Mouse (Mus musculus): Measurements from ENCODE around the gene Ube2f. TPM values are rescaled to one million over a fixed set of nuclear protein-coding genes. Genes with fewer than 3 reads are reported as not detected.

The Ube2f gene
- polyA plus RNA-seq, 1 experiment from 2014 or later: 66.6 TPM

DNA sequence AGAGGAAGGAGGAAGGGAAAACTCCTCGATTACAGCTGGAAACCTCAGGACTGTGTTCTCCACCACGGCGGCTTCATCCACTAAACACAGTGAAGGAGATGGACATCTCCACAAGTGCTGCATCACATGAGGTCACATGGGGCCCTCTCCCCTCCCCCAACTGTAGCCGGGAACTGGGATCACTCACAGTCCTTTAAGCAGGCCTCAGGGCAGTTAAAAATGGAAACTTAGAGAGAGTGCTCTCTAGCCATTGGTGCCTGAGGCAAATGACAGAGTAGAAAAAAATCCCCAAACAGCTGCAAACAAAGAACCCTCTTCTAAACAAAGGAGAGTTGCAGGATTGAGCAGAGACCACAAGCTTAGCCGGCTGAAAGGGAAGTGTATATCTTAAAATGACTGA, 63.1 kb downstream of the Ube2f start:
- Histone ChIP-seq H3K4me2 (ENCODE audit: low read depth, low read length) (no peak overlapping the region), H3K36me3 (ENCODE audit: control insufficient read depth, insufficient read depth, low read length) (0 out of 2 replicates have a peak, but pooled peaks cover 8% of the 10 kb centered on the region), H3K27ac (ENCODE audit: low read length) (peak overlapping the region; percentile 68), H3K4me1 (ENCODE audit: control insufficient read depth, insufficient read depth, low read length) (peaks cover 8% of the 10 kb centered on the region; the same call in 1 of the 2 replicates), H3K9ac (ENCODE audit: low read length) (0 out of 2 replicates have a peak overlapping the region, but pooled peaks have one; percentile 13), H3K27me3 (ENCODE audit: control insufficient read depth, insufficient read depth, low read length) (no peaks in the 10 kb centered on the region), H3K4me3 (replicated peaks; ENCODE audit: low read length) (no peak overlapping the region), H3K9me3 (replicated peaks; ENCODE audit: control insufficient read depth, low read length) (no peaks in the 10 kb centered on the region)
- ATAC-seq (ENCODE audit: insufficient read depth, low FRiP score): peak; percentile 54; the same call in 1 of the 2 replicates
- 21% methylated on average over 5 of the region's 5 CpGs for WGBS

DNA sequence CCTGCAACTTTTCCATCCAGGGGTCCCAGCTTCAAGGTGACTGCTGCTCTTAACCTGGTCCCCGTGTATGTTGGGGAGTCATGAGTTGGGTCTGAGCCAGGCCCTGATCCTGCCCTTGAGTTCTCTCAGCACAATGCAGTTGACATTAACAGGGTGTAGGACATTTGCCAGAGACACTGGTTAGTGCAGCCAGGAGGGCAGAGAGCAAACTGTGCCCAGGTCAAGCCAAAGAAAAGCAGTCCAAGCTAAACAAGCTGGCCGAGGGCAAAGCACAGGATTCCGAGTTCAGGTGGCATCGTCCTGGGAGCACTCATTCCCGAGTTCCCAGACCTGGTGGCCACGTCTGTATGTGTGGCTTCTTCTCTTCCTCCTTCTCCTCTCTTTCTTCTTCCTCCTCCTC, 67.6 kb downstream of the Ube2f start:
- Histone ChIP-seq H3K27me3 (ENCODE audit: control insufficient read depth, insufficient read depth, low read length) (no peaks in the 10 kb centered on the region), H3K4me2 (ENCODE audit: low read depth, low read length) (no peak overlapping the region), H3K36me3 (ENCODE audit: control insufficient read depth, insufficient read depth, low read length) (no peaks in the 10 kb centered on the region), H3K4me1 (ENCODE audit: control insufficient read depth, insufficient read depth, low read length) (peaks cover 8% of the 10 kb centered on the region; the same call in 1 of the 2 replicates), H3K4me3 (replicated peaks; ENCODE audit: low read length) (no peak overlapping the region), H3K9ac (ENCODE audit: low read length) (no peak overlapping the region), H3K9me3 (replicated peaks; ENCODE audit: control insufficient read depth, low read length) (no peaks in the 10 kb centered on the region), H3K27ac (ENCODE audit: low read length) (no peak overlapping the region)
- ATAC-seq (ENCODE audit: insufficient read depth, low FRiP score): no peak
- 75% methylated on average over 6 of the region's 6 CpGs for WGBS

DNA sequence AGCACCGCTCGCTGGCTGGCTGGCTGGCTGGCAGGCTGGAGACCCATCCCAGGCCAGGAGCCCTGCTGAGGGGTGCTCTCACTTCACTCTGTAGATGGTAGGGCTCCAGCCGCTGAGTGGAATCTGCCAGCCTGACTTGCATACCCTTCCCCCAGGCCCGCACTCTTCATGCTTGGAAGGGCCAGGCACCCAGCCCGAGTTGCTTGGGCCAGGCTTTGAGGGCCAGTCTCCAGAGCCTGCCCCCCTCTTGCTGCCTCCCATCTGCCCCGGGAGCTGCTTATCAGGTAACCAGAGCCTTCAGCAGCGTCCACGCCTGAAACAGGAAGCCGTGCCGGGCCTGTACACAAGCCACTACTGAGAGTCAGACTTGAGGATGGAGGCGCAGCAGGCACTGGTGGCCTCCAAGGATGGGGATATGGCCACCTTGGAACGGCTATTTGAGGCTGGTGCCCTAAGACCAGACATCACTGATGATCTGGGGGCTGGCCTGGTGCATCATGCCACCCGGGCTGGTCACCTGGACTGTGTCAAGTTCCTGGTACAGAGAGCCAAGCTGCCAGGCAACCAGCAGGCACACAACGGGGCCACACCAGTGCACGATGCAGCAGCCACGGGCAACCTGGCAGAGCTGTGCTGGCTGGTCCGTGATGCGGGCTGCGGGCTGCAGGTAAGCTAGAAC, 71.8 kb downstream of the Ube2f start, which contains the start of gene Espnl:
TSS of gene Espnl (plus strand) at position 316 of the 679 bp plus-strand sequence.
- ATAC-seq (ENCODE audit: insufficient read depth, low FRiP score): no peak

DNA sequence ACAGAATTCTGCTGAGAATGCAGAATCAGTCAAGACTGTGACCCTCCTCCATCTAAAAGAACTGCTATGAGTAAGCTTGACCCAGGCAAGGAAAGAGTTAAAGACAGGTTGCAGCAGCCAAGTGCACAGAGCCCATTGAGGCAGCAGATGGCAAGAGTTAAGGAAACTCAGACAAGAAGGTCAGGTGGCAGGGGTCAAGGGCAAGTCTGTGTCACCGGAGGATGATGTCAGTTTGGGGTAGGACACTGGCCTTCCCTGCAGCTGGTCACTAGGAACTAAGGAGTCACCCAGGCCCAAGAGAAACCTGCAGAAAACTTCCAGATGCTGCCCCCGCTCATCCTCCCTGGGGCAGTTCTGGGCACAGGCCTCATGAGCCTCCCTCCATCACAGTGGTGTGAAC, 74.5 kb downstream of the Ube2f start:
- ATAC-seq (ENCODE audit: insufficient read depth, low FRiP score): no peak
- no peak overlapping the region for H3K4me2 ChIP-seq (ENCODE audit: low read depth, low read length)
- H3K4me1 ChIP-seq (ENCODE audit: control insufficient read depth, insufficient read depth, low read length): no peaks in the 10 kb centered on the region
- 67% methylated on average over 2 of the region's 2 CpGs for WGBS
- no peak overlapping the region for H3K27ac ChIP-seq (ENCODE audit: low read length)
- H3K27me3 ChIP-seq (ENCODE audit: control insufficient read depth, insufficient read depth, low read length): no peaks in the 10 kb centered on the region
- no peak overlapping the region for H3K9ac ChIP-seq (ENCODE audit: low read length)
- no peaks in the 10 kb centered on the region for H3K36me3 ChIP-seq (ENCODE audit: control insufficient read depth, insufficient read depth, low read length)
- H3K9me3 ChIP-seq (replicated peaks; ENCODE audit: control insufficient read depth, low read length): no peaks in the 10 kb centered on the region
- H3K4me3 ChIP-seq (replicated peaks; ENCODE audit: low read length): no peak overlapping the region

More for the DNA sequence above, 71.8 kb downstream of the Ube2f start, which contains the start of gene Espnl:
- no peaks in the 10 kb centered on the region for H3K27me3 ChIP-seq (ENCODE audit: control insufficient read depth, insufficient read depth, low read length)
- H3K4me3 ChIP-seq (replicated peaks; ENCODE audit: low read length): no peak within 1 kb of the TSS
- H3K9ac ChIP-seq (ENCODE audit: low read length): no peak within 1 kb of the TSS
- no peak within 1 kb of the TSS for H3K4me2 ChIP-seq (ENCODE audit: low read depth, low read length)
- 59% methylated on average over 19 of the region's 19 CpGs for WGBS
- H3K9me3 ChIP-seq (replicated peaks; ENCODE audit: control insufficient read depth, low read length): no peaks in the 10 kb centered on the region
- H3K4me1 ChIP-seq (ENCODE audit: control insufficient read depth, insufficient read depth, low read length): no peaks in the 10 kb centered on the region
- no peaks in the 10 kb centered on the region for H3K36me3 ChIP-seq (ENCODE audit: control insufficient read depth, insufficient read depth, low read length)
- H3K27ac ChIP-seq (ENCODE audit: low read length): no peak within 1 kb of the TSS

DNA sequence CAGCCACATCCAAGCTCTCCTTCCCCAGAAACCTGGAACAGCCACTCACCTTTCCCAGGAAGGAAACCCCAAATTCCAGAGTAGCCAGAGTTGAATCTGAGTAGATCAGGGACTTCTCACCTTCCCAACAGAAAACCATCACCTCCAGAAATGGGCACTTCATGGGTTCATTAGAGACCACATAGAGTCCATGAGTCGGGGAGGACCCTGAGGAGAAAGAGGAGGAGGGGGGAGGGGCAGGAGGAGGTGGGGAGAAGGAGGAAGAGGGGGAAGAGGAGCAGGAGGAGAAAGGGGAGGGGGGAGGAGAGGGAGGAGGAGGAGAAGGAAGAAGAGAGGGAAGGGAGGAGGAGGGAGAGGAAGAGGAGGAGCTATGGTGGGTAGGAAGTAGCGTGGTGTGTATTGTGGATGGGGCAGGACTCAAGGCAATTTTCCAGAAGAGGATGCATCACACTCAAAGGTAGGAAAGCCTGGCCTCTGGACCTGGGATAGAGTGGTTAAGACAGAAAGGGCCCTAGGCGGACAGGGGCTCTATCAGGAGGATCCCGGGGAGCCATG, 75.5 kb downstream of the Ube2f start:
- Histone ChIP-seq H3K27me3 (ENCODE audit: control insufficient read depth, insufficient read depth, low read length) (no peaks in the 10 kb centered on the region), H3K36me3 (ENCODE audit: control insufficient read depth, insufficient read depth, low read length) (no peaks in the 10 kb centered on the region), H3K4me1 (ENCODE audit: control insufficient read depth, insufficient read depth, low read length) (no peaks in the 10 kb centered on the region), H3K27ac (ENCODE audit: low read length) (no peak overlapping the region), H3K4me3 (replicated peaks; ENCODE audit: low read length) (no peak overlapping the region), H3K4me2 (ENCODE audit: low read depth, low read length) (no peak overlapping the region), H3K9me3 (replicated peaks; ENCODE audit: control insufficient read depth, low read length) (no peaks in the 10 kb centered on the region), H3K9ac (ENCODE audit: low read length) (no peak overlapping the region)
- no peak for ATAC-seq (ENCODE audit: insufficient read depth, low FRiP score)
- 76% methylated on average over 4 of the region's 4 CpGs for WGBS

DNA sequence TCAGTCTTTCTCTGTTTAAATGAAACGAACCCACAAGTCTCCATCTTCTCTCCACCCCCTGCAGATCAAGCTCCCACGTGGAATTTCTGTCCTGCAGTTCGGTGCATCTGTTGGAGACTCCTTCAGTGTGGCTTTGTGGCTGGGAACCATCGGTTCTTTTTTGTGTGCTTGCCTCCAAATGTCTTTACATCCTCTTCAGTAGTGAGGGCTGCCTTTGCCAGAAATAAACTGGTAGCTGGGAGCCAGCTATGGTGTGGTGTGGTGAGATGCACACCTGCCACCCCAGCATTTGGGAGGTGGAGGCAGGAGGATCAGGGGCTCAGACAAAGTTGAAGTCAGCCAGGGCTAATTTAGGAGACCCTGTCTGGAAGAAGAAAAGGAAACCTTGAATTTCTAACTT, 82.0 kb downstream of the Ube2f start:
- 52% methylated on average over 4 of the region's 4 CpGs for WGBS
- Histone ChIP-seq H3K4me2 (ENCODE audit: low read depth, low read length) (no peak overlapping the region), H3K9me3 (replicated peaks; ENCODE audit: control insufficient read depth, low read length) (no peaks in the 10 kb centered on the region), H3K27me3 (ENCODE audit: control insufficient read depth, insufficient read depth, low read length) (no peaks in the 10 kb centered on the region), H3K27ac (ENCODE audit: low read length) (no peak overlapping the region), H3K36me3 (ENCODE audit: control insufficient read depth, insufficient read depth, low read length) (no peaks in the 10 kb centered on the region), H3K9ac (ENCODE audit: low read length) (no peak overlapping the region), H3K4me3 (replicated peaks; ENCODE audit: low read length) (no peak overlapping the region), H3K4me1 (ENCODE audit: control insufficient read depth, insufficient read depth, low read length) (no peaks in the 10 kb centered on the region)
- no peak for ATAC-seq (ENCODE audit: insufficient read depth, low FRiP score)

DNA sequence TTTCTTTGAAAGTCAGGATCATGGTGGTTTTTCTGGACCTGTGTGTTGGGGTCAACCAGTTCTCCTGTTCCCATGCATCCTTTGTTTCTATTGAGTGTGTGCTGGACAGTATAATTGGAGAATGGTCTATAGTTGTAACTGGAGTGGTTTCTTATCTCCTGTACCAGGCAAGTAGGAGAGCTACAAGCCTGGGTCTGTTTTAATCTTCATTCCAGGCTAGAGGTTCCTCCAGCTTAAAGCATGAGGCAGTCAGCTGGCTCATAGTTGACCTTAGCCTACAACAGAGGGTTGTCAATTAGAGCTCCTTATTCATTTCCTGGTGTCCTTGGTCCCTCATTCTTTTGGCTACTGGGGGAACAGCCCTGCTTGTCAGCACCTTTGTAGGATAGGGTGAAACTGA, 83.5 kb downstream of the Ube2f start:
- Histone ChIP-seq H3K9ac (ENCODE audit: low read length) (no peak overlapping the region), H3K27ac (ENCODE audit: low read length) (no peak overlapping the region), H3K27me3 (ENCODE audit: control insufficient read depth, insufficient read depth, low read length) (no peaks in the 10 kb centered on the region), H3K36me3 (ENCODE audit: control insufficient read depth, insufficient read depth, low read length) (no peaks in the 10 kb centered on the region), H3K9me3 (replicated peaks; ENCODE audit: control insufficient read depth, low read length) (no peaks in the 10 kb centered on the region), H3K4me1 (ENCODE audit: control insufficient read depth, insufficient read depth, low read length) (no peaks in the 10 kb centered on the region), H3K4me3 (replicated peaks; ENCODE audit: low read length) (no peak overlapping the region), H3K4me2 (ENCODE audit: low read depth, low read length) (no peak overlapping the region)
- ATAC-seq (ENCODE audit: insufficient read depth, low FRiP score): no peak

DNA sequence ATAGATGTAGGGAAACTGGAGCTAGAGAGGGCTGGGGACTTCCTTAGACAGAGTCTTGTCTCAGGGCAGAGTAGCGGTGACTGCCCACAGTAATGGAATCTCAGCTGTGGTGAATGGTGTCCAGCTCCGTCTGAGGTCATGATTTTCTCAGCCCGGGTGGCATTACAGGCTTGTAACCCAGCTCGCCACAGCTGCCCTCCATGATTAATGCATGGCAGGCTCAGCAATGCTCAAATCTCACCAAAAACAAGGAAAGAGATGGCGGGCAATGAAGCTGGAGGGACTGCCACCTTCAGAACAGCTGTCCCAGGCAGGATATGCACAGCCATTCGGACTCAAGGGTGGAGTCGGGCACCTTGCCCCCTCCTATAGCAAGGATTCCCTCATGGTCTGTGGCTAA, 87.3 kb downstream of the Ube2f start:
- ATAC-seq (ENCODE audit: insufficient read depth, low FRiP score): no peak
- Histone ChIP-seq H3K27me3 (ENCODE audit: control insufficient read depth, insufficient read depth, low read length) (0 out of 2 replicates have a peak, but pooled peaks cover 3% of the 10 kb centered on the region), H3K4me3 (replicated peaks; ENCODE audit: low read length) (no peak overlapping the region), H3K4me1 (ENCODE audit: control insufficient read depth, insufficient read depth, low read length) (no peaks in the 10 kb centered on the region; the same call in 1 of the 2 replicates), H3K9ac (ENCODE audit: low read length) (no peak overlapping the region), H3K27ac (ENCODE audit: low read length) (no peak overlapping the region), H3K36me3 (ENCODE audit: control insufficient read depth, insufficient read depth, low read length) (no peaks in the 10 kb centered on the region), H3K9me3 (replicated peaks; ENCODE audit: control insufficient read depth, low read length) (no peaks in the 10 kb centered on the region), H3K4me2 (ENCODE audit: low read depth, low read length) (no peak overlapping the region)
- WGBS: 85% methylated on average over 7 of the region's 7 CpGs

Measured in stomach, embryonic 16.5 days (tissue).